Mouse (Mus musculus): Measurements from ENCODE around the gene Cdk15. TPM values are rescaled to one million over a fixed set of nuclear protein-coding genes. Genes with fewer than 3 reads are reported as not detected.

Cdk15 gene
- polyA plus RNA-seq, 1 experiment from 2014 or later, result 0.49 TPM

DNA sequence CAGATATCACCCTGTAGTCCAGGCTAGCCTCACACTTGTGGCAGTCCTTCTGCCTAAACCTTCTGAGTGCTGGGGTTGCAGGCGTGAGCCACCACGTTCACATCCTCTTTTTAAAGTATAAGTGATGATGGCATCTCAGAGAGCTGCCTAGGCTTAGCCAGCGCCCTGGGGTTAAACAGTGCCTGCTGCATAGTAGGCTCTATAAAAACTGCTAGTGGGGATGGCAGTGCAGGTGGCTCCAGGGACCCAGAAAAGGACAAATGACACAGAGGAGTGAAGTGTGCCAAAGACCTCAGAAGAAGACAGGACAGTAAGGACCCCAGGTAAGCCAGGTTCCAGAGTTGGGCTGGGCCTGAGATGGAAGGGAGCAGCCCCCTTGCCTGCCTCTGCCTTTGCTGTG, 104.1 kb downstream of the Cdk15 start:
- H3K4me3 ChIP-seq (ENCODE audit: low read depth, low read length), result no peak overlapping the region
- H3K27me3 ChIP-seq (ENCODE audit: control insufficient read depth, insufficient read depth, low read length), result no peaks in the 10 kb centered on the region
- no peak for DNase-seq (ENCODE audit: low spot score)
- ATAC-seq (ENCODE audit: low FRiP score, low TSS enrichment), result no peak
- TF ChIP-seq CTCF (IDR thresholded peaks at IDR 0.05; ENCODE audit: low read depth) (no peak), EP300 (optimal IDR thresholded peaks at IDR 0.05) (no peak)
- H3K4me2 ChIP-seq (replicated peaks; ENCODE audit: low read depth), result no peak overlapping the region
- no peaks in the 10 kb centered on the region for H3K4me1 ChIP-seq (replicated peaks; ENCODE audit: control insufficient read depth, insufficient read depth)
- no peaks in the 10 kb centered on the region for H3K36me3 ChIP-seq (ENCODE audit: control insufficient read depth, insufficient read depth, low read length)
- 81% methylated on average over 3 of the region's 3 CpGs for WGBS
- H3K27ac ChIP-seq (replicated peaks), result no peak overlapping the region
- H3K9me3 ChIP-seq (ENCODE audit: control insufficient read depth, low read length), result no peaks in the 10 kb centered on the region
- no peak overlapping the region for H3K9ac ChIP-seq (ENCODE audit: low read length)

DNA sequence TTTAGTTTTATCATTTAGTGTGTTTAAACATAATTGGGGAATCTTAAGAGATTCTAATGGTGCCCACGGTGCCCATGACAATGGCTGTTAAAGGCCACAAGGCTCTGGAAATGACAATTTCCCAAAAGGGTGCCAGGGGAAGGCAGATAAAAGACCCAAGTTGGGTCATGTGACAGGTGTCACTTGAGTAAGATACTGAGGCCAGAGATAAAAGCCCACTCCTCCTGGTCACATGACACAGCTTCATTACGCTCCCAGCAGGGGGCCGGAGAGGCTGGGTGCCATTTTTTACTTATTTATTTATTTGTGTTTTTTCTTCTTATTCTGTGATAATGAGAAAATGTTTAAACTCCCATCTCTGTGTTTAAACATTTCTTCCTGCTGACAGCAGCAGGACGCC, 104.8 kb downstream of the Cdk15 start:
- Histone ChIP-seq H3K27ac (replicated peaks) (no peak overlapping the region), H3K36me3 (ENCODE audit: control insufficient read depth, insufficient read depth, low read length) (no peaks in the 10 kb centered on the region), H3K9me3 (ENCODE audit: control insufficient read depth, low read length) (no peaks in the 10 kb centered on the region), H3K4me1 (replicated peaks; ENCODE audit: control insufficient read depth, insufficient read depth) (no peaks in the 10 kb centered on the region), H3K27me3 (ENCODE audit: control insufficient read depth, insufficient read depth, low read length) (no peaks in the 10 kb centered on the region), H3K4me2 (replicated peaks; ENCODE audit: low read depth) (no peak overlapping the region), H3K4me3 (ENCODE audit: low read depth, low read length) (no peak overlapping the region), H3K9ac (ENCODE audit: low read length) (no peak overlapping the region)
- ATAC-seq (ENCODE audit: low FRiP score, low TSS enrichment) (no peak), DNase-seq (ENCODE audit: low spot score) (no peak)
- TF ChIP-seq EP300 (optimal IDR thresholded peaks at IDR 0.05) (no peak), CTCF (IDR thresholded peaks at IDR 0.05; ENCODE audit: low read depth) (no peak)
- WGBS, result 52% methylated on average over 4 of the region's 4 CpGs

DNA sequence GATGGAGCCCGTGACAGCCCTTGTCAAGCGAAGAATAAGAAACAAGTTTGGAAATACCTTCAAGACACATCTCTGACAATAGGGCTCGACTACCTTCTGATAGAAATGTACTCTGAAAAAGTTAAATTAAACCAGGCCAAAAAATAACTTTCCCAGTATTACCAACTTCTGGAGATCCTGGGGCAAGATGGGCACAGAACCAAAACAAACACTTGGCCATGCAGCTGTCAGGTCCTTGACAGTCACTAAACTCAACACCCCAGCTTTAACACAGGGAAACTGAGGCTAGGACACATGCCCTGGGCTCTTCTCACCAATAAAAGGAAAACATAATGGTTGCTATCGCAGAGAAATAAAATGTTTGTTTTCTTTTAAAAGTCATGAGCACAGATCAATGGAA, 105.3 kb downstream of the Cdk15 start:
- ATAC-seq (ENCODE audit: low FRiP score, low TSS enrichment), result no peak
- H3K4me2 ChIP-seq (replicated peaks; ENCODE audit: low read depth), result no peak overlapping the region
- no peak overlapping the region for H3K27ac ChIP-seq (replicated peaks)
- no peaks in the 10 kb centered on the region for H3K9me3 ChIP-seq (ENCODE audit: control insufficient read depth, low read length)
- H3K9ac ChIP-seq (ENCODE audit: low read length), result no peak overlapping the region
- no peak for DNase-seq (ENCODE audit: low spot score)
- no peaks in the 10 kb centered on the region for H3K27me3 ChIP-seq (ENCODE audit: control insufficient read depth, insufficient read depth, low read length)
- H3K36me3 ChIP-seq (ENCODE audit: control insufficient read depth, insufficient read depth, low read length), result no peaks in the 10 kb centered on the region
- no peak for TF ChIP-seq CTCF (IDR thresholded peaks at IDR 0.05; ENCODE audit: low read depth)
- TF ChIP-seq EP300 (optimal IDR thresholded peaks at IDR 0.05), result no peak
- 72% methylated on average over 4 of the region's 4 CpGs for WGBS
- no peaks in the 10 kb centered on the region for H3K4me1 ChIP-seq (replicated peaks; ENCODE audit: control insufficient read depth, insufficient read depth)
- no peak overlapping the region for H3K4me3 ChIP-seq (ENCODE audit: low read depth, low read length)

DNA sequence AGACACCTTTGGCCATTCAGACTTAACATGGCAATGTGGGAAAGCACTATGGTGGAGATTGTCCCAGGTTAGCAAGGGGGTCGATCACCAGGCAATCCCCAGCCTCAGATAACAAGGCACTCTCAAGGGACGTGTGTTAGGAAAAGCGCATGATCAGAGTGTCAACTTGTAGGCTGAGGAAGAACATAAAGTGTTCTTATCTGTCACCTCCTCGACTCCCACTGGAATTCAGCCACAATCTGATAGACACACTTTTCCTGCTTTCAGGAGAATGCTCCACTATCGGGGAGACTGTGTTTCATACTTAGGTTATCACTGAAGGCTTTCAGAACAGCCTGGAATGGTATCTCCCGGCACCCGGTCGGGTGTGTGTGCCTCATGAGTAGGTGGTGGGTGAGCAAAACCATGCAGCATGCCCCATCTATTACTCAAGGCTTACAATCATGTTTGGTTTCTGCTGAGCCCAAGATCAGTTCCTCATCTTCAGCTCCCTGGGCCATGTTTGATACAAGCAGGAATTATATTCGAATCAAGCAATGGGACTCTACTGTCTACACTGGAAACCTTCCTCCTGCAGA, 107.8 kb downstream of the Cdk15 start:
- H3K27me3 ChIP-seq (ENCODE audit: control insufficient read depth, insufficient read depth, low read length), result no peaks in the 10 kb centered on the region
- WGBS, result 60% methylated on average over 9 of the region's 9 CpGs
- H3K9me3 ChIP-seq (ENCODE audit: control insufficient read depth, low read length), result no peaks in the 10 kb centered on the region
- H3K4me3 ChIP-seq (ENCODE audit: low read depth, low read length), result no peak overlapping the region
- no peak overlapping the region for H3K4me2 ChIP-seq (replicated peaks; ENCODE audit: low read depth)
- no peaks in the 10 kb centered on the region for H3K36me3 ChIP-seq (ENCODE audit: control insufficient read depth, insufficient read depth, low read length)
- H3K27ac ChIP-seq (replicated peaks), result no peak overlapping the region
- TF ChIP-seq EP300 (optimal IDR thresholded peaks at IDR 0.05) (no peak), CTCF (IDR thresholded peaks at IDR 0.05; ENCODE audit: low read depth) (no peak)
- ATAC-seq (ENCODE audit: low FRiP score, low TSS enrichment), result no peak
- DNase-seq (ENCODE audit: low spot score), result no peak
- H3K9ac ChIP-seq (ENCODE audit: low read length), result no peak overlapping the region
- H3K4me1 ChIP-seq (replicated peaks; ENCODE audit: control insufficient read depth, insufficient read depth), result 0 out of 2 replicates have a peak, but pooled peaks cover 3% of the 10 kb centered on the region

DNA sequence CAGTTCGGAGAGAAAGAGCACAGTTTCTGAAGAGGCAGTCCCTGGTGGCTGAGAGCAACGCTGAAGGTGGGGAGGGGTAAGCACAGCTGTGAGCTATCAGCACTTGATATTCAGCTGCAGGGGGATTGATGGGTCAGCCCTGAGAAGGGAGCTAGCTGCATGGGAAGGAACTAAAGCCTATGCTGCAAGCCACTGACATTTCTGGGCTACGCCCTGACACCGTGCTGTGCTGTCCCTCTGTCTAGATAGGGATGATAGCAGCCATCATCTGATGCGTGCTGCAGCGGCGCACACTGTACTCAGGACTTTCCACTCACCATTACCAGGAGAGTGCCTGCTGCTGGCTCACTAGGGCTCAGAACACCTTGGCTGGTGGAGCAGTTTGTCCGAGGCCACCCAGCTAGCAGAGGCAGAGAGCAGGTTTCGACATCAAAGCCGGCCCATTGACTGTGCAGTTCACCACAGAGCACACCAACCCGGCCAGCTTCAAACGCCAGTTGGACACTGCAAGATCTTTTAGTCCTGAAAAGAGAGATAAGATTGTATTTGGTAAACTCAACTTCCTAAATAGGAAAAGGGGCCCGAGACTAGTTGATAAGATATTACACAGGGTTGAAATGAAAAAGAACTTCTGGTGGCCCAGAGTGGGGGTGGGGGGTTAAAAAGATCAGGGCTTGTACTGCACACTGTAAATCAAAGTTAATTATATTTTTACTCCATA, 111.4 kb downstream of the Cdk15 start:
- H3K4me1 ChIP-seq (replicated peaks; ENCODE audit: control insufficient read depth, insufficient read depth), result 0 out of 2 replicates have a peak, but pooled peaks cover 3% of the 10 kb centered on the region
- H3K4me3 ChIP-seq (ENCODE audit: low read depth, low read length), result no peak overlapping the region
- H3K27ac ChIP-seq (replicated peaks), result no peak overlapping the region
- H3K9ac ChIP-seq (ENCODE audit: low read length), result no peak overlapping the region
- no peak for TF ChIP-seq CTCF (IDR thresholded peaks at IDR 0.05; ENCODE audit: low read depth)
- TF ChIP-seq EP300 (optimal IDR thresholded peaks at IDR 0.05), result no peak
- no peaks in the 10 kb centered on the region for H3K27me3 ChIP-seq (ENCODE audit: control insufficient read depth, insufficient read depth, low read length)
- 16% methylated on average over 13 of the region's 13 CpGs for WGBS
- H3K36me3 ChIP-seq (ENCODE audit: control insufficient read depth, insufficient read depth, low read length), result no peaks in the 10 kb centered on the region
- no peaks in the 10 kb centered on the region for H3K9me3 ChIP-seq (ENCODE audit: control insufficient read depth, low read length)
- 0 out of 2 replicates have a peak, but pooled peaks have one; percentile 40 for ATAC-seq (ENCODE audit: low FRiP score, low TSS enrichment)
- H3K4me2 ChIP-seq (replicated peaks; ENCODE audit: low read depth), result 0 out of 2 replicates have a peak overlapping the region, but pooled peaks have one; percentile 14
- peak; percentile 31 for DNase-seq (ENCODE audit: low spot score)

All from stomach, postnatal 0 days (tissue).